Mouse (Mus musculus) MEL (cell line): ENCODE data around the gene Ugt1a1.

Experiments
- CTCF ChIP-seq, 3 experiments: IDR thresholded peaks in 2 of 3; conservative IDR thresholded peaks in 1 of 3; 2 replicates each; pipeline ENCODE4 v1.5.1; 2011 to 2012; ENCODE audit warnings: low read length in 3 of 3, low read depth in 2 of 3, mild to moderate bottlenecking in 2 of 3, improper control_type of control experiment in 1 of 3, inconsistent platforms in 1 of 3, mixed read lengths in 1 of 3, moderate library complexity in 1 of 3; ENCODE audit not compliant: control insufficient read depth in 1 of 3, insufficient read depth in 1 of 3, poor library complexity in 1 of 3, severe bottlenecking in 1 of 3
- KAT2A ChIP-seq: conservative IDR thresholded peaks from 2 replicates; pipeline ENCODE4 v1.6.1; 2012; ENCODE audit warnings: low read depth, low read length, improper control_type of control experiment, inconsistent platforms
- MAFK ChIP-seq: IDR thresholded peaks from 2 replicates; pipeline ENCODE4 v1.6.1; 2011; ENCODE audit warnings: low read depth, mild to moderate bottlenecking, low read length, improper control_type of control experiment, borderline replicate concordance
- ZNF384 ChIP-seq: IDR thresholded peaks from 2 replicates; pipeline ENCODE4 v1.6.1; 2012; ENCODE audit warnings: low read depth, mild to moderate bottlenecking, inconsistent platforms, low read length, improper control_type of control experiment

DNA sequence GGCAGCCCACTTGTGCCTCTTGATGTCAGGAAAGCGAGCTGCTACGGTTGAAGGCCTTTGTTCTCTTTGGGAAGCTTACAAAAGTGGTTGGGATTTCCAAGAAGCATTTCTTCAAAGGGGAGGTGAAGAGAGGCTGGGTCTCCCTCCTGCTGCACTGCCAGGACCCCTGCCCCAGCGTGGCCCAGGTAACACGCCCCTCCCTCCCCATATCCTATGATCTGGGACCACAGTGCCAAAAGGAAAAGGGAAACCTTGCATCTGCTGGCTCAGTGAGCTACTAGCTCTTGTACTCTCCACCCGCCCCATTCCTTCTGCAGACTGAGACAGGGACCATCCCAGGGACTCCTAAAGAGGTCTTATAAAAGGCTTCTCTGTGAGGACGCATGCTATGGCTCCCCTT is 45.9 kb downstream of the Ugt1a1 start:
- TF ChIP-seq ZNF384, result no peak
- TF ChIP-seq MAFK, result no peak
- no peak for TF ChIP-seq CTCF (IDR thresholded peaks at IDR 0.05 in 2 of 3, conservative IDR thresholded peaks at IDR 0.05 in 1 of 3; ENCODE audit: control insufficient read depth in 1 of 3, insufficient read depth in 1 of 3, low read depth in 2 of 3, low read length in 3 of 3, poor library complexity in 1 of 3, severe bottlenecking in 1 of 3)
- no peak for TF ChIP-seq KAT2A
